Mouse (Mus musculus) C2C12 (cell line): ENCODE results near the gene Rfx3. TPM values are rescaled to one million over a fixed set of nuclear protein-coding genes. Genes with fewer than 3 reads are reported as not detected.

Source experiments
- H3K27me3 ChIP-seq: one replicate; pipeline ENCODE4 v1.6.1; 2011; ENCODE audit not compliant: control insufficient read depth, insufficient read depth, insufficient read length
- H3K36me3 ChIP-seq: one replicate; pipeline ENCODE4 v1.6.1; 2011; ENCODE audit not compliant: control insufficient read depth, insufficient read depth
- H3K4me3 ChIP-seq: one replicate; pipeline ENCODE4 v1.5.1; 2011; ENCODE audit warnings: mild to moderate bottlenecking, control low read depth; ENCODE audit not compliant: poor library complexity, insufficient read depth, severe bottlenecking
- H3K79me2 ChIP-seq: one replicate; pipeline ENCODE4 v1.6.1; 2011; ENCODE audit not compliant: control insufficient read depth, insufficient read depth
- H3K79me3 ChIP-seq: one replicate; pipeline ENCODE4 v1.6.1; 2011; ENCODE audit warnings: low read depth, control low read depth
- H3ac ChIP-seq: one replicate; pipeline ENCODE3; 2011; ENCODE audit warnings: low read depth; ENCODE audit not compliant: control insufficient read depth, insufficient read length
- CEBPB ChIP-seq: IDR thresholded peaks from one replicate; pipeline ENCODE4 v1.6.1; 2011; ENCODE audit warnings: low read depth, mild to moderate bottlenecking, control low read depth, moderate library complexity
- CTCF ChIP-seq: IDR thresholded peaks from one replicate; pipeline ENCODE4 v1.5.1; 2011; ENCODE audit not compliant: control insufficient read depth, insufficient read depth, insufficient read length
- FOSL1 ChIP-seq: IDR thresholded peaks from one replicate; pipeline ENCODE4 v1.8.0; 2011; ENCODE audit warnings: mild to moderate bottlenecking, low read length; ENCODE audit not compliant: poor library complexity, insufficient read depth, severe bottlenecking
- MAX ChIP-seq: IDR thresholded peaks from one replicate; pipeline ENCODE4 v1.6.1; 2011; ENCODE audit warnings: mild to moderate bottlenecking, control low read depth
- MYOD1 ChIP-seq: IDR thresholded peaks from one replicate; pipeline ENCODE4 v1.6.1; 2011; ENCODE audit warnings: low read depth; ENCODE audit not compliant: control insufficient read depth, insufficient read length
- MYOG ChIP-seq: IDR thresholded peaks from one replicate; pipeline ENCODE4 v1.6.1; 2011; ENCODE audit not compliant: control insufficient read depth, insufficient read length; ENCODE audit errors: extremely low read depth
- USF1 ChIP-seq: IDR thresholded peaks from one replicate; pipeline ENCODE4 v1.6.1; 2011; ENCODE audit warnings: low read depth, mild to moderate bottlenecking, control low read depth, moderate library complexity
- polyA plus RNA-seq: library from polyadenylated mRNA; unstranded; fragments of >200 nt; fragmentation: generic; extraction: Trizol; gene quantifications from one replicate; pipeline ENCODE4 v1.2.1, GENCODE M21; 2012; ENCODE audit warnings: missing spikeins

Rfx3 gene
- polyA plus RNA-seq, 1 experiment, result 0.70 TPM

DNA sequence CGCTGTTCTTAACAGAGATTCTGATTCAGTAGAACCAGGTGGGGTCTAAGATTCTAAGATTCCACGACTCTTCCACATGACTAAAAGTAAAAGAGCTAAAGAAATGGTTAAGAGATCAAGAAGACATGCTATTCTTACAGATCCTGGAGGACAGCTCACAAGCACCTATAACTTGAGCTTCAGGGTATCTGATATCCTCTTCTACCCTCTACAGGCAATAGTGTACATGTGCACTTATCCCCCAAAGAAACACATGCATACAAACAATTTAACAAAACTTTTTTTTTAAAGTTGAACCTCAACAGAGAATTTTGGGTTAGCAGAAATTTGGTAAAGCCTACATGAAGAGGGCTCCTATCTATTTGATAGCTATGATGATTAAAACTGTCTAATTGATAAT, 79.8 kb downstream of the Rfx3 start:
- Histone ChIP-seq H3K79me2 (peaks cover 9% of the 10 kb centered on the region), H3K27me3 (no peaks in the 10 kb centered on the region), H3ac (no peak overlapping the region), H3K4me3 (no peak overlapping the region), H3K79me3 (no peaks in the 10 kb centered on the region), H3K36me3 (no peaks in the 10 kb centered on the region)
- TF ChIP-seq MYOG, result no peak
- no peak for TF ChIP-seq FOSL1
- TF ChIP-seq MYOD1, result no peak
- TF ChIP-seq CEBPB, result no peak
- TF ChIP-seq MAX, result no peak

DNA sequence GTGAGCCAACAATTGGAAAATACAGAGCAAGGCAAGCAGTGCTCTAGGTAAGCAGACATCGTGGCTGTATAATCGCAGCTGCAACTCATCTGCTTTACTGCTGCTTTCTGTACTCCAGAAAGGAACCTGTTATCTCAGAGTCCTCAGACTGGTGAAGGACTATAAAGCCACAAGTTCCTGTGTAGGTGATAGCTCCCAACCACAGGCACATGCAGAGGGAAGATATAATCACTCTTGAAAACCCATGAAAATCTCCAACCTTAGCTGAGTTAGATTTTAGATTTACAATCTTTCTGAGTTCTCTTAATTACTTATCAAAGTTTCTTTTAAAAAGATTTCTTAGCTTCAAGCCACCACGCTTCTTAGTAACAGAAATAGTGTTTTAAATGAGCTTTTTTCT, 84.6 kb downstream of the Rfx3 start:
- H3K79me2 ChIP-seq, result peaks cover 9% of the 10 kb centered on the region
- no peak overlapping the region for H3K4me3 ChIP-seq
- H3K79me3 ChIP-seq, result no peaks in the 10 kb centered on the region
- TF ChIP-seq MYOD1 (no peak), CTCF (no peak), CEBPB (no peak)
- H3K27me3 ChIP-seq, result no peaks in the 10 kb centered on the region
- no peaks in the 10 kb centered on the region for H3K36me3 ChIP-seq
- no peak overlapping the region for H3ac ChIP-seq

GRCm38 (mm10) chr19:27919040-27919439, 91.9 kb downstream of the Rfx3 start:
- no peak overlapping the region for H3K4me3 ChIP-seq
- H3K36me3 ChIP-seq, result no peaks in the 10 kb centered on the region
- TF ChIP-seq CEBPB, result no peak
- TF ChIP-seq MAX, result no peak
- TF ChIP-seq MYOD1, result no peak
- no peak for TF ChIP-seq FOSL1
- TF ChIP-seq MYOG, result no peak
- no peak for TF ChIP-seq USF1
- TF ChIP-seq CTCF, result no peak
- no peak overlapping the region for H3ac ChIP-seq
- H3K79me2 ChIP-seq, result no peaks in the 10 kb centered on the region
- no peaks in the 10 kb centered on the region for H3K79me3 ChIP-seq
- no peaks in the 10 kb centered on the region for H3K27me3 ChIP-seq

GRCm38 (mm10) chr19:27916446-27916845, 94.5 kb downstream of the Rfx3 start:
- H3ac ChIP-seq, result no peak overlapping the region
- H3K36me3 ChIP-seq, result no peaks in the 10 kb centered on the region
- H3K27me3 ChIP-seq, result no peaks in the 10 kb centered on the region
- no peaks in the 10 kb centered on the region for H3K79me3 ChIP-seq
- H3K4me3 ChIP-seq, result no peak overlapping the region
- no peaks in the 10 kb centered on the region for H3K79me2 ChIP-seq
- no peak for TF ChIP-seq CTCF
- no peak for TF ChIP-seq CEBPB
- TF ChIP-seq FOSL1, result no peak
- TF ChIP-seq MAX, result no peak
- TF ChIP-seq USF1, result no peak
- no peak for TF ChIP-seq MYOD1
- TF ChIP-seq MYOG, result no peak

GRCm38 (mm10) chr19:27906976-27907375, 104.0 kb downstream of the Rfx3 start:
- H3K4me3 ChIP-seq, result no peak overlapping the region
- peaks cover 18% of the 10 kb centered on the region for H3K79me2 ChIP-seq
- H3K27me3 ChIP-seq, result no peaks in the 10 kb centered on the region
- peak; percentile 21 for TF ChIP-seq CEBPB
- TF ChIP-seq FOSL1, result peak; percentile 37
- TF ChIP-seq MAX, result no peak
- peaks cover 5% of the 10 kb centered on the region for H3K79me3 ChIP-seq
- no peaks in the 10 kb centered on the region for H3K36me3 ChIP-seq
- H3ac ChIP-seq, result no peak overlapping the region

DNA sequence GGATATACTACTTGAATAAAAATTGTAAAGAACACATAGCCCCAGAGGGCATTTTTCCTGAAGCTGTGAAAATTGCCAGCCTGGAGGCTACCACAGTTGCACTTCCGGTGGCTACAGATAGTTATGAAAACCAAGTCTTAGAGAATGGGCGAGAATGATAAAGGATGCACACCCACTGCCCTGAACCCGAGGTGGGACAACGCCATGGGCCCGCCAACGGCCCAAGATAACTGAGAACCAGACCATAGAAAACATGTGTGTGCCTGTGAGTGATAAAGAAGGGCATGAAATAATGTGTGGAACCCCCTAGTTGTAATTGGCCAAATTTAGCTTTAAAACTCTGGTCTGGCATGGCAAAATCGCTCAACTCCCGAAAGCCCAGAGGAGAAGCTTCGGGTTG, 105.0 kb downstream of the Rfx3 start:
- Histone ChIP-seq H3K27me3 (no peaks in the 10 kb centered on the region), H3K79me2 (peaks cover 18% of the 10 kb centered on the region), H3ac (no peak overlapping the region), H3K4me3 (no peak overlapping the region), H3K36me3 (no peaks in the 10 kb centered on the region), H3K79me3 (peaks cover 5% of the 10 kb centered on the region)
- TF ChIP-seq USF1 (no peak), FOSL1 (no peak), MAX (no peak), CEBPB (no peak), MYOD1 (no peak), MYOG (no peak), CTCF (no peak)
